Mouse (Mus musculus) lung, postnatal 0 days (tissue): ENCODE results near the gene Kirrel2.

Source experiments
- CTCF ChIP-seq: IDR thresholded peaks from 2 replicates; pipeline ENCODE4 v1.5.1; 2016; ENCODE audit warnings: antibody characterized with exemption, mild to moderate bottlenecking
- EP300 ChIP-seq: IDR thresholded peaks from 2 replicates; pipeline ENCODE4 v1.6.1; 2016; ENCODE audit warnings: antibody characterized with exemption, mild to moderate bottlenecking, control low read depth

DNA sequence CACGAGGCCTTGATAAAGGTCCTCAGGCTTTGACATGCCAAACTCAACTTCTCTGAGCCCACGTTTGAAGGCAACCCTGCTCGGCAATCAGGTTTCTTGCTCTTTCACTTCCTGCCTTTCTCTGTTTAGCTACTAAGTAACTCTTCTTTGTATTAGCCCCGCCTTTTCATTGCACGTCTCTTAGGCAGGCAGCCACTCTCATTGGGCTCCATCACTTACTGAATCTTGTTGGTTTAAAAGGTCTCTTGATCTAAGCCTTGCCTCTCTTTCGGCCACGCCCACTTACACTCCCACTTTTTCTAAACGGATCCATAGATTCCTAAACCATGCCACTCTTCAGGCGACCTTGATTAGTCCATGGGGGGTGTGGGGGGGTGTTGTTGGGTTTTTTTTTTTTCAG is 13.8 kb downstream of the Kirrel2 start:
- TF ChIP-seq CTCF (no peak), EP300 (no peak)
